Mouse (Mus musculus): ENCODE results near the gene Pde12.

- no peak for TF ChIP-seq TAL1 (IDR thresholded peaks at IDR 0.05; ENCODE audit: low read length)
- no peak for TF ChIP-seq GATA1 (IDR thresholded peaks at IDR 0.05; ENCODE audit: low read length)
These were observed 7.2 kb downstream of the Pde12 start for GRCm38 (mm10) chr14:26662488-26662887.
